Mouse (Mus musculus) layer of hippocampus, adult 18-20 months (tissue): Measurements from ENCODE around the gene Zcchc2. TPM values are rescaled to one million over a fixed set of nuclear protein-coding genes. Genes with fewer than 3 reads are reported as not detected.

Source experiments
- DNase-seq, 2 experiments: peaks; one replicate each; pipeline ENCODE4 v3.0.0; 2022; ENCODE audit warnings: low spot score in 2 of 2
- total RNA-seq, 2 experiments: library from RNA; stranded (reverse); gene quantifications; 2 replicates each; pipeline ENCODE4 v1.2.3; 2021

Gene Zcchc2
- total RNA-seq, 2 experiments from 2014 or later: 19.7 to 22.6 TPM

- no peak for DNase-seq
Measured at GRCm38 (mm10) chr1:105988171-105988570, 2.0 kb upstream of the Zcchc2 start.

- DNase-seq: no peak
Measured at GRCm38 (mm10) chr1:105988903-105989639, 1.1 kb upstream of the Zcchc2 start.

DNA sequence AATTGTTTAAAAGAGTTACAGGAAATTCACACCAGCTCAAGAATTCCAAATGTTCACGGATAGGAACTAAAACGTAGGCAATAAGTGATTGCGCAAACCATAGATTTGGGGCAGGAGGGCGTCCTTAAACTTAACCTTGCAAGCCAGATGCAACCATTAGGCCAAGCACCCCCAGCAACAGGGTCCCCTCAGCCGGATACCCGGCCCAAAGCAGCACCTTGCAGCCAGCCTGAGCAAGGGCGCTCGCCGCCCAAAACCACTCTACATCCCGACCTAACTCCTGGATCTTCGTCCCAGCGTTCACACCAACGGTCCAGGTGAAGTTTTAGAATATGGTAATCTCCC lies 594 bp upstream of the Zcchc2 start:
- no peak for DNase-seq

GRCm38 (mm10) chr1:105990911-105991761 lies 930 bp downstream of the Zcchc2 start:
- DNase-seq: peak; percentile 60

GRCm38 (mm10) chr1:105991931-105992837 lies 2.0 kb downstream of the Zcchc2 start:
- DNase-seq: no peak

- peak in 1 of 2 experiments; percentile 6 for DNase-seq
Measured at GRCm38 (mm10) chr1:105993196-105993595, 3.0 kb downstream of the Zcchc2 start.

DNA sequence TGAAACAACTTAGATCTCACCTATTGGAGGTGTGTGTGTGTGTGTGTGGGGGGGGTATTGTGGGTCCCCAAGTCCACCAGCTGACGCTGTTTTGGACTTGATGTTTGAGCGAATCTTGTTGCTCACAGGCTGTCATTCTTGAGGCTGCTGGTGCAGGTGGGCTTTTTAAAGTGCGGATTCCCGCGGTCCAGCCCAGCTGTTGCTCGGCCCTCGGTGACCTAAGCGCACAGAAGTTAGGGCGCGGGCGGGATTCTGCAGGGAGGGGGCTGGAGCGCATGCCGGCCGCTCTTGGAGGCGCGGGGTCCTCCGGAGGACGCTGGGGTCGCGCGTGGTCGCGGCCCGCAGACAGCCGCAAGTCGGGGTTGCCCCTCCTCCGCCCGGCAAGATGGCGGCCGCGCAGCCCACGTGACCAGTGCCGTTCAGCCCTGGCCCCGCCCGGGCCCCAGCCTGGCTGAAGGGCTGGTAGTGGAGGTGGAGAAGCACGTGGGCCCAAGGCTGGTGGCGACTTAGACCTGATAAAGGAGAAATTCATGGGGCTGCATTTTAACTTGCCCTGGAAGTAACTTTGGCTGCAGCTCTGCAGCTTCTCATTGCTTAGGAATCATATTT lies 3.5 kb downstream of the Zcchc2 start:
- peak; percentile 80 to 87 for DNase-seq

DNA sequence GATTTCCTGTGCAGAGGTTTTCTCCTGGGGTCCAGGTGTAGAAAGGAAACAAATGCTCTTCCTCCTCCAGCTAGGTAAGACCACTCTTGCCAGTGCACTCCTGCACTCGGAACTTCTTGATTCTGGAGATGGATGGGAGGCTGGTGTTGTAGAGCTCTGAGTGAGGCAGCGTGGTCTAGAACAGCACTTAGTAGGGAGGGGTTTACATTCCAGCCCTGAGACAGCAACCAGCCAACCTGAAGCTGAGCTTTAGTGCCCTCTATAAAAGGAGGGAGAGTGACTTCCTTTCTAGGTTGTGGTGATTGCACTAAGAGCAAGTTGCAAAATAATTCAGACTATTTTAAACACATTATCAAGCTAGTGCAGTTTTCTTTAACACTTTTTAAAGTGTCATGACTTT lies 5.8 kb downstream of the Zcchc2 start:
- DNase-seq: no peak

- no peak for DNase-seq
Measured at GRCm38 (mm10) chr1:105997282-105997681, 7.1 kb downstream of the Zcchc2 start.

GRCm38 (mm10) chr1:105999802-106000201 lies 9.6 kb downstream of the Zcchc2 start:
- DNase-seq: no peak

- DNase-seq: no peak
Measured at GRCm38 (mm10) chr1:106007581-106007980, 17.4 kb downstream of the Zcchc2 start.

- no peak for DNase-seq
Measured at GRCm38 (mm10) chr1:106011097-106011496, 20.9 kb downstream of the Zcchc2 start.

DNA sequence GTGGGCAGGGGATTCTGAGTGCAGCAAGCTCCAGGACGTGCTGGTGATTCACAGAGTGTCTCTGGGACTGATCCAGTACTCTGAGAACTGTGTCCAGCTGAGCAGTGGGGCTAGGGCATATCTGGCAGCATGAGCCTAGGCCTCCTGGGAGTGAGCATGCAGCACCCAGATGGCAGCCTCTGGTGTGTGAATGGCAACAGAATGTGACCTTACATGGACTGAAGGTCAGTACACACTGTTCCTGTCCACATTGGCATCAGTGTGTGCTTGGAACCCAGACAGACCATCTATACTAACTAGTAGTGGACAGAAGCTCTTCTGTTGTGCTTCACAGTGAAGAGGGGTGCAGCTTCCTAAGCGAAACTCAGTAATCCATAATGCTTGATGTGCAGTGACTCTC lies 23.6 kb downstream of the Zcchc2 start:
- no peak for DNase-seq

GRCm38 (mm10) chr1:106016262-106016661 lies 26.1 kb downstream of the Zcchc2 start:
- DNase-seq: no peak

DNA sequence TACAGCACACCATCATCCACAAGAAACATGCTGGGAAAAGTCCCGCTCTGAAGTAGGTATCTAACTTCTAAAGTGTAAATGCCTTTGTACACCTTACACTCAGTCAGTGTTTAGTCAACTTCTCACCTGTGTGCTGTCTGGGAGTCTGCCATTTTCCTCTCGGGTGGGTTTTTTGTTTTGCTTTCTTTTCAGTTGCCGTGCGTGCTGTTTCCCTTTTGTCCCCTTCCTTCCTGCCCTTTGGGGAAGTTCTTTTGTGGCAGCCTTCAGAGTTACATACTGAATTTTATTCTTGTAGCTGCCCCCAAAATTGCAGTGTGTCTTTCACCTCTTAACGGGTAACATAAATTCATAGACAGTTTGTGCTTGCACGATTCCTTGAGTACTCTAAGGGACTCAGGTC lies 29.6 kb downstream of the Zcchc2 start:
- no peak for DNase-seq

DNA sequence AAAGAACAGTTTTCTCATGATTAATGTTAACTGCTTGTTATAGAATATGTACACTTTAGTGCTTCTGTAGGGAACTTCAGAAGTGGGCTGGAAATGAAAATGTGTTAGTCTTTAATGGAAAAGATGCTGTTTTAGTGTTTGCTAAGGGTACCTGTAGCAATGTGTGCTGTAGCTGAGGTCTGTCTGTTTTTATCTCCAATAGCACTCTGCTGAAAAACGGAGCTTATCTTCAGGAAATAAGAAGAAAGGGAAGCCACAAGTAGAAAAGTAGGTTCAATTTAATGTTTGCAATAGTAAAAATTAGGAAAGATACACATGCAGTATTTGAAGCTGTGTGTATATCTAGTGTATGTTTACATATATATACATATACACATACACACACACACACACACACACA lies 32.8 kb downstream of the Zcchc2 start:
- DNase-seq: no peak

- no peak for DNase-seq
Measured at GRCm38 (mm10) chr1:106024254-106024653, 34.0 kb downstream of the Zcchc2 start.

GRCm38 (mm10) chr1:106024778-106025177 lies 34.6 kb downstream of the Zcchc2 start:
- DNase-seq: no peak

DNA sequence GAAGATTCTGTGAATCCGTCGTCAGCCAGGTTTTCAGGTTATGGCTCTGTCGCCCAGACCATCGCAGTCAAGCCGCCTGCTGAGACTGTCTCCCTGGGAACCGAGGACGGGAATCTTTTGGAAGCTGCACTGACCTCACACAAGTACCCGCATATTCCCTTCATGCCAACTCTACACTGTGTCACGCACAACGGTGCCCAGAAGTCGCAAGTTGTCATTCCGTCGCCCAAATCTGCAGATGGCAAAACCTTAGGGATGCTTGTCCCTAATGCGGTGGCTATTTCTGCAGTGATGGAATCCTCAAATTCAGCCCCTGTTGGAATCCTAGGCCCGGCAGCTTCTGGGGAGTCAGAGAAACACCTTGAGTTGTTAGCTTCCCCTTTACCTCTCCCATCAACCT lies 39.6 kb downstream of the Zcchc2 start:
- no peak for DNase-seq

DNA sequence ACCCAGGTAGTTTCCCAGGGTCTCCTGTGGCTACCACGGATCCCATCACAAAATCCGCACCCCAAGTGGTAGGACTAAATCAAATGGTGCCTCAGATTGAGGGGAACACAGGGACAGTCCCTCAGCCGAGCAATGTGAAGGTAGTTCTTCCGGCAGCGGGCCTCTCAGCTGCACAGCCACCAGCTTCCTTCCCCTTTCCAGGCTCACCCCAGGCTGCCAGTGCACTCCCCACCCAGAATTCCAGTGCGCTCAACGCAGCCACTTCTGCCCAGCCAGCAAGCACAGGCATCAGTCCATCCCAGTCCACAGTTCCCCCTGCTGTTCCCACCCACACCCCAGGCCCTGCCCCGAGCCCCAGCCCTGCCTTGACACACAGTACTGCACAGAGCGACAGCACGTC lies 40.1 kb downstream of the Zcchc2 start:
- DNase-seq: no peak

DNA sequence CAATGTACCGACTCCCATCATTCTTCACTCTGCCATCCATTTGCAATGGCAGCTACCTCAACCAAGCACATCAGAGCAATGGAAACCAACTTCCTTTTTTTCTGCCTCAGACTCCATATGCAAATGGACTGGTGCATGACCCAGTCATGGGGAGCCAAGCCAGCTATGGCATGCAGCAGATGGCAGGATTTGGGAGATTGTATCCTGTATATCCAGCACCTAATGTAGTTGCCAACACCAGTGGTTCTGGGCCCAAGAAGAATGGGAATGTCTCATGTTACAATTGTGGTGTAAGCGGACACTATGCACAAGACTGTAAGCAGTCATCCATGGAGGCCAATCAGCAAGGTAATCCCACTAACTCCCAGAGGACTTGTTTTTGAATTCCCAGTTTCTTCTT lies 40.7 kb downstream of the Zcchc2 start:
- DNase-seq: no peak
